Mouse (Mus musculus): Measurements from ENCODE around the gene Tnks2. TPM values are rescaled to one million over a fixed set of nuclear protein-coding genes. Genes with fewer than 3 reads are reported as not detected.

Tnks2 gene
- polyA plus RNA-seq (2015; fragmentation: Nextera tagmentation; extraction: Ambion mirVana): 35.0 and 35.8 TPM in 2 replicates

DNA sequence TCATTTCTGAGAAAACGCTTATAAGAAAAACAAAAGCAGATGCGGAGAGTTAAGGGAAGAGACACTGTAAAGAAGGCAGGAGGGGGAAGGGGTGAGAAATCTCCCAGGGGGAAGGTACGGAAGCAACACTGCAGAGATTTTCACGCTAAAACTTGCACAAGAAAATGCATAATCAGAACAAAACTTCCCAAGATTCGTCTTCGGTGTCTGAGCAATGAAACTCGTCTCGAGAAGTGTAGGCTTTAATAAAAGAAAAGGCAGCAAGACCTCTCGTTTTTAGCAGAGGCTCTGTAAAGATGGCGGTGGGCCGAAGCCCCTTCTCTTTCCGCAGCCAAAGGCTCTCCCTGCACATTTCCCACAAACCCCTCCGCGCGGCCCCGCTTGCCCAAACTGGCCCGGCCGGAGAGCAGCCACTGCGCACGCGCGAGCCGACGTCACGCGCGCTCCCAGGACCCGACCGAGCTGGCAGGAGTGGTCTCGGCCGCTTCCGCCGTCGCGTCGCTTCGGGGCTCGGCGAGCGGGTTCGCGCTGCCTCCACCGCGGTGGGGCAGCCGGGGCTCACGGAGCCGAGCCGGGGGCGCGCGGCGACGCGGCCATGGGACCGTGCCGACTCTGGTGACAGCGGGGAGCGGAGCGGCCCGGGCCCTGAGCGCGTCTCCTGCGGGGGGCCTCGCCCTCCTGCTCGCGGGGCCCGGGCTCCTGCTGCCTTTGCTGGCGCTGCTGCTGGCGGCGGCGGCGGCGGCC, at the start of gene Tnks2:
Gene Tnks2 (plus strand): TSS at position 445 of the 744 bp plus-strand sequence.
- H3K4me3 ChIP-seq: peak within 1 kb of the TSS; percentile 83
- WGBS: under 1% methylated on average over 73 of the region's 73 CpGs
- ATAC-seq (ENCODE audit: extremely low read depth, insufficient number of reproducible peaks, low FRiP score, low TSS enrichment): peak; percentile 80
- H3K9ac ChIP-seq: peak within 1 kb of the TSS; percentile 100
- H3K36me3 ChIP-seq: peaks cover 9% of the 10 kb centered on the region
- peaks cover 34% of the 10 kb centered on the region for H3K4me1 ChIP-seq
- peak within 1 kb of the TSS; percentile 87 for H3K4me2 ChIP-seq
- H3K9me3 ChIP-seq: no peaks in the 10 kb centered on the region
- H3K27ac ChIP-seq (replicated peaks): peak within 1 kb of the TSS; percentile 98
- no peaks in the 10 kb centered on the region for H3K27me3 ChIP-seq (replicated peaks)

DNA sequence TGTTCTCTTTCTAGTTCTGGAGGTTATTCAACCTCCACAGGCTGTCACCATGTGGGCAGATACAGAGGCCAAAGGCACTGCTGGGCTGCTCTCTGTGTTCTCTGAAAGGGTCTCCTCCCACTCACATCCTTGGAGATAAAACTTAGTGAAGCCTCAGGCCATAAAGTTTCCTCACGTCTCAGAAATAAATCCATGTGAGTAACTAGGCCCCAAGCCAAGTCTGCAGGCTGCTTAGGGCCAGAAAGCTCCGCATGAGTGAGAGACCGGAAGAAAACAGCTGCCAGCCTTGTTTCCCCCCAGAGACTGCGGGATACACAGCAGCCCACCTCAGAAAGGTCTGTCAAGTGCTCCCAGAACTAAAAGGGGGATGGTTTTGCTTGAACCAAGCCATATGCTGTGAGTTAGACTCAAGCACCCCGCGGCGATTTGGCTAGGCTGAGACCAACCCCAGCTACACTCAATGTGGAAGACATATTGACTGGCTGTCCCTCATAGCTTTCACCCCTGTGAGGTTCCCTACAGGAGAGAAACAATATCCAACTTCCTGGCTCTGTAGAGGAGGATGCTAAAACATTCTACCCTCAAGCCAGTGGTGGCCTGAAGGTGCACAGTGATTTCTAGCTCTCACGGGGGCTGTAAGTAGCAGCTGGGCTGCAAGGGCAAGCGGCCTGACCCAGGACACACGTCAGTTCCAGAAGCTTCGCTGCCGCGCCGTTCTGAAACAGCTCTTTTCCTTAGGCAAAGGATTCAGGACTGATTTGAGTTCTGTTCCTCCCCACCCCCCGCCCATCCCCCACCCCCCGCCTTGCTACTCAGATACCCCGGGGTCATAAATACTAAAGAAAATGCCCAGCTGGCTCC, 43.9 kb upstream of the Tnks2 start:
- Histone ChIP-seq H3K27ac (replicated peaks) (peak overlapping the region; percentile 40), H3K27me3 (replicated peaks) (no peaks in the 10 kb centered on the region), H3K36me3 (no peaks in the 10 kb centered on the region), H3K9ac (no peak overlapping the region), H3K9me3 (no peaks in the 10 kb centered on the region), H3K4me1 (peaks cover 9% of the 10 kb centered on the region), H3K4me3 (no peak overlapping the region), H3K4me2 (no peak overlapping the region)
- WGBS: 70% methylated on average over 17 of the region's 17 CpGs
- no peak for ATAC-seq (ENCODE audit: extremely low read depth, insufficient number of reproducible peaks, low FRiP score, low TSS enrichment)

GRCm38 (mm10) chr19:36792589-36792988, 41.4 kb upstream of the Tnks2 start:
- Histone ChIP-seq H3K4me3 (no peak overlapping the region), H3K27ac (replicated peaks) (no peak overlapping the region), H3K9ac (no peak overlapping the region), H3K4me2 (no peak overlapping the region), H3K4me1 (peaks cover 27% of the 10 kb centered on the region), H3K9me3 (no peaks in the 10 kb centered on the region), H3K27me3 (replicated peaks) (no peaks in the 10 kb centered on the region), H3K36me3 (no peaks in the 10 kb centered on the region)
- WGBS: 79% methylated on average over 8 of the region's 8 CpGs
- no peak for ATAC-seq (ENCODE audit: extremely low read depth, insufficient number of reproducible peaks, low FRiP score, low TSS enrichment)

DNA sequence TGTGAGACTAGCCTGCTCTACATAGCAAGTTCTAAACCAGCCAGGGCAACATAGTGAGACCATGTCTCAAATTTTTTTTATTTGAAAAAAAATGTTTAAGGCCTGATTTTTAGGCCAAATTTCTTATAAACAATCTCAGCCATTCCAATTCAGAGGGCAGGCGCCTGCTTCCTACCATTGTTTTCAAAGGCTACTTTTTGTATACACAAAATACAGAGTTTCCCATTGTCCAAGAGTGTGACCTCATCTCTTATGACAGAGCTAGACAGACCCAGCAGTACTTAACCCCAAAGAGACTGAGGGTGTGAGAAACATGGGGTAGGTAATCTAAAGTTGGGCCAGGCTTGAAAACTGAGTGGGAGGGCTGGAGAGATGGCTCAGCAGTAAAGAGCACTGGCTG, 40.6 kb upstream of the Tnks2 start:
- Histone ChIP-seq H3K9ac (no peak overlapping the region), H3K4me1 (peaks cover 28% of the 10 kb centered on the region), H3K27me3 (replicated peaks) (no peaks in the 10 kb centered on the region), H3K9me3 (no peaks in the 10 kb centered on the region), H3K4me2 (no peak overlapping the region), H3K4me3 (no peak overlapping the region), H3K27ac (replicated peaks) (no peak overlapping the region), H3K36me3 (no peaks in the 10 kb centered on the region)
- no peak for ATAC-seq (ENCODE audit: extremely low read depth, insufficient number of reproducible peaks, low FRiP score, low TSS enrichment)
- WGBS: 79% methylated on average over 1 of the region's 1 CpGs

- H3K27ac ChIP-seq (replicated peaks): no peak overlapping the region
- no peaks in the 10 kb centered on the region for H3K36me3 ChIP-seq
- 86% methylated on average over 4 of the region's 4 CpGs for WGBS
- no peaks in the 10 kb centered on the region for H3K27me3 ChIP-seq (replicated peaks)
- H3K4me3 ChIP-seq: no peak overlapping the region
- no peak for ATAC-seq (ENCODE audit: extremely low read depth, insufficient number of reproducible peaks, low FRiP score, low TSS enrichment)
- H3K9me3 ChIP-seq: no peaks in the 10 kb centered on the region
- H3K9ac ChIP-seq: no peak overlapping the region
- H3K4me1 ChIP-seq: peaks cover 28% of the 10 kb centered on the region
- no peak overlapping the region for H3K4me2 ChIP-seq
These were observed 40.0 kb upstream of the Tnks2 start for GRCm38 (mm10) chr19:36794008-36794407.

GRCm38 (mm10) chr19:36795277-36795676, 38.8 kb upstream of the Tnks2 start:
- peak overlapping the region; percentile 23; the same call in 1 of the 2 replicates for H3K4me3 ChIP-seq
- H3K4me2 ChIP-seq: peak overlapping the region; percentile 55
- H3K9me3 ChIP-seq: no peaks in the 10 kb centered on the region
- H3K27ac ChIP-seq (replicated peaks): no peak overlapping the region
- ATAC-seq (ENCODE audit: extremely low read depth, insufficient number of reproducible peaks, low FRiP score, low TSS enrichment): no peak
- peak overlapping the region; percentile 63; the same call in 1 of the 2 replicates for H3K9ac ChIP-seq
- 47% methylated on average over 3 of the region's 3 CpGs for WGBS
- peaks cover 31% of the 10 kb centered on the region for H3K4me1 ChIP-seq
- no peaks in the 10 kb centered on the region for H3K36me3 ChIP-seq
- no peaks in the 10 kb centered on the region for H3K27me3 ChIP-seq (replicated peaks)

DNA sequence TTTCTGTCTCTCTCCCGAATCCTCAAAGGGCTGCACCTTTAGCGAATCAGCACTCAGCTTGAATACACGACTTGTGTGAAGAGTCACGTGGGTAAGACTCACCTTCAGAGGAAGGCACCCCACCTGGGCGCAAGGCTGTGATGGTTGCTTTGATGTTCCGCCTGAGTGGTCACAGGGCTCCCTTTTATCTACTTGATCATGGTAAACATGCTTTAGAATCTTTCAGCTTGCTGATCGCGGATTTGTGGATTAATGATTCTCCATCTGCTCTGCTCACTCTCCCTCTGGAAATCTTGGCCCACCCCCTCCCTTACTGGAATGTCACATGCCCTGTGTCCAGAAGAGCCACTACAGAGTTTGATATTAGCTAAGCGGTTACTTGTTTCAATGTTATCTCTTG, 37.1 kb upstream of the Tnks2 start:
- Histone ChIP-seq H3K9ac (no peak overlapping the region), H3K27me3 (replicated peaks) (no peaks in the 10 kb centered on the region), H3K4me2 (no peak overlapping the region), H3K9me3 (no peaks in the 10 kb centered on the region), H3K4me3 (no peak overlapping the region), H3K36me3 (no peaks in the 10 kb centered on the region), H3K27ac (replicated peaks) (no peak overlapping the region), H3K4me1 (peaks cover 31% of the 10 kb centered on the region)
- ATAC-seq (ENCODE audit: extremely low read depth, insufficient number of reproducible peaks, low FRiP score, low TSS enrichment): no peak
- WGBS: 74% methylated on average over 9 of the region's 9 CpGs

DNA sequence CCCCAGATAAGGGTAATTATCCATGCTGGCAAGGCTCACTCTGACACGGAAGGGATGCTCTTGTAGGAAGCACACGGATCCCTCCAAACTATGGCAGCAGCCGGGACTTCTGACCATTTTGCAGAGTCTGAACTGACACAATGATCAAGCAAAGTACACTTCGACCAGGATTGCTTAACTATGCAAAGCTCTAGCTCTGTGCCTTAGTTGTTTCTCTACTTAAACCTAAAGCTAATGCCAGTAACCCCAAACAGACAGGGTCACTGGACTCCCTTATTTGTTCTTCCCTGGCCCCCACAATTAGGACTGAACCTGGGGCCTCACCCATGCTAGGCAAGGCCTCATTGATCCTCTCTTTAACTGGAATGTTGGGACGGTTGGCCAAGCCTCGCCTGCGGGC, 33.7 kb upstream of the Tnks2 start:
- H3K27ac ChIP-seq (replicated peaks): no peak overlapping the region
- no peak for ATAC-seq (ENCODE audit: extremely low read depth, insufficient number of reproducible peaks, low FRiP score, low TSS enrichment)
- no peak overlapping the region for H3K4me2 ChIP-seq
- H3K27me3 ChIP-seq (replicated peaks): no peaks in the 10 kb centered on the region
- no peak overlapping the region for H3K4me3 ChIP-seq
- H3K36me3 ChIP-seq: no peaks in the 10 kb centered on the region
- H3K9ac ChIP-seq: no peak overlapping the region
- 76% methylated on average over 7 of the region's 7 CpGs for WGBS
- peaks cover 28% of the 10 kb centered on the region for H3K4me1 ChIP-seq
- H3K9me3 ChIP-seq: peaks cover 6% of the 10 kb centered on the region

GRCm38 (mm10) chr19:36801856-36802641, 32.0 kb upstream of the Tnks2 start:
- Histone ChIP-seq H3K27me3 (replicated peaks) (no peaks in the 10 kb centered on the region), H3K4me2 (no peak overlapping the region), H3K36me3 (no peaks in the 10 kb centered on the region), H3K4me1 (peaks cover 18% of the 10 kb centered on the region), H3K9me3 (peaks cover 6% of the 10 kb centered on the region), H3K9ac (no peak overlapping the region), H3K4me3 (no peak overlapping the region), H3K27ac (replicated peaks) (no peak overlapping the region)
- ATAC-seq (ENCODE audit: extremely low read depth, insufficient number of reproducible peaks, low FRiP score, low TSS enrichment): no peak
- WGBS: 85% methylated on average over 9 of the region's 9 CpGs

GRCm38 (mm10) chr19:36803403-36803802, 30.6 kb upstream of the Tnks2 start:
- peaks cover 6% of the 10 kb centered on the region for H3K9me3 ChIP-seq
- H3K27ac ChIP-seq (replicated peaks): no peak overlapping the region
- peaks cover 11% of the 10 kb centered on the region for H3K4me1 ChIP-seq
- no peak overlapping the region for H3K4me2 ChIP-seq
- no peak overlapping the region for H3K4me3 ChIP-seq
- 88% methylated on average over 8 of the region's 8 CpGs for WGBS
- no peak overlapping the region for H3K9ac ChIP-seq
- no peak for ATAC-seq (ENCODE audit: extremely low read depth, insufficient number of reproducible peaks, low FRiP score, low TSS enrichment)
- H3K27me3 ChIP-seq (replicated peaks): no peaks in the 10 kb centered on the region
- H3K36me3 ChIP-seq: no peaks in the 10 kb centered on the region

- Histone ChIP-seq H3K4me3 (no peak overlapping the region), H3K4me1 (no peaks in the 10 kb centered on the region), H3K27me3 (replicated peaks) (no peaks in the 10 kb centered on the region), H3K27ac (replicated peaks) (no peak overlapping the region), H3K9me3 (peaks cover 6% of the 10 kb centered on the region), H3K36me3 (no peaks in the 10 kb centered on the region), H3K4me2 (no peak overlapping the region), H3K9ac (no peak overlapping the region)
- 67% methylated on average over 2 of the region's 2 CpGs for WGBS
- ATAC-seq (ENCODE audit: extremely low read depth, insufficient number of reproducible peaks, low FRiP score, low TSS enrichment): no peak
These were observed 27.2 kb upstream of the Tnks2 start for GRCm38 (mm10) chr19:36806842-36807241.

All from heart, embryonic 13.5 days (tissue).